Mouse (Mus musculus) cerebellum, adult 2 months (tissue): Measurements from ENCODE around the gene Dscaml1.

Source experiments
- CTCF ChIP-seq: fragments of 200-500 bp; IDR thresholded peaks from 2 replicates; pipeline ENCODE4 v1.5.1; 2011; ENCODE audit warnings: low read depth, mild to moderate bottlenecking, control low read depth, low read length, moderate library complexity, borderline replicate concordance; ENCODE audit not compliant: insufficient read depth
- POLR2A ChIP-seq: fragments of 200-500 bp; IDR thresholded peaks from 2 replicates; pipeline ENCODE4 v1.6.1; 2011; ENCODE audit warnings: low read length, control low read depth, borderline replicate concordance; ENCODE audit not compliant: insufficient read depth

- TF ChIP-seq CTCF (no peak), POLR2A (no peak)
These were observed 153.8 kb downstream of the Dscaml1 start for GRCm38 (mm10) chr9:45580069-45580795.
